Mouse (Mus musculus) CH12.LX (cell line): ENCODE results near the gene Insrr. TPM values are rescaled to one million over a fixed set of nuclear protein-coding genes. Genes with fewer than 3 reads are reported as not detected.

ENCODE experiments used
- DNase-seq: peaks from one replicate; pipeline ENCODE4 v3.0.0-alpha.2; 2013; ENCODE audit errors: extremely low read depth
- H3K27ac ChIP-seq: 2 replicates; pipeline ENCODE4 v1.5.1; 2012; ENCODE audit warnings: low read depth, mild to moderate bottlenecking, control low read depth, moderate library complexity; ENCODE audit not compliant: insufficient read depth
- H3K27me3 ChIP-seq: replicated peaks from 2 replicates; pipeline ENCODE3; 2012; ENCODE audit warnings: inconsistent platforms
- H3K36me3 ChIP-seq, 2 experiments: replicated peaks in 1 of 2; 2 replicates each; pipeline versions ENCODE3 to v1.6.1; 2012; ENCODE audit warnings: inconsistent platforms in 1 of 2, low read length in 1 of 2, mild to moderate bottlenecking in 1 of 2, mixed read lengths in 1 of 2, moderate library complexity in 1 of 2; ENCODE audit not compliant: control insufficient read depth in 1 of 2, insufficient read depth in 1 of 2
- H3K4me1 ChIP-seq, 2 experiments: 2 replicates each; pipeline ENCODE4 v1.6.1; 2012; ENCODE audit warnings: inconsistent platforms in 1 of 2, moderate library complexity in 1 of 2; ENCODE audit not compliant: insufficient read depth in 2 of 2, control insufficient read depth in 1 of 2
- H3K4me2 ChIP-seq: 2 replicates; pipeline ENCODE4 v1.6.1; 2012; ENCODE audit warnings: low read depth, mild to moderate bottlenecking, control low read depth; ENCODE audit not compliant: poor library complexity, insufficient read depth, severe bottlenecking
- H3K4me3 ChIP-seq, 3 experiments: fragments of 150-350 bp in 1 of 3; sonication (generic) in 1 of 3; replicated peaks in 1 of 3; 2 replicates each; pipeline versions ENCODE3 to v1.5.1; 2011 to 2012; ENCODE audit warnings: low read depth in 2 of 3, low read length in 2 of 3, mild to moderate bottlenecking in 2 of 3, moderate library complexity in 2 of 3, control low read depth in 1 of 3, improper control_type of control experiment in 1 of 3, inconsistent platforms in 1 of 3, mixed read lengths in 1 of 3; ENCODE audit not compliant: poor library complexity in 1 of 3
- H3K79me2 ChIP-seq: replicated peaks from 2 replicates; pipeline ENCODE4 v1.6.1; 2012; ENCODE audit warnings: mild to moderate bottlenecking, moderate library complexity; ENCODE audit not compliant: control insufficient read depth, poor library complexity, insufficient read depth, severe bottlenecking; ENCODE audit errors: extremely low read depth
- H3K9ac ChIP-seq: 2 replicates; pipeline ENCODE4 v1.6.1; 2012; ENCODE audit warnings: low read depth, mild to moderate bottlenecking, control low read depth, moderate library complexity; ENCODE audit not compliant: insufficient read depth
- H3K9me3 ChIP-seq: replicated peaks from 2 replicates; pipeline ENCODE3; 2012; ENCODE audit warnings: low read length, inconsistent platforms, mixed read lengths
- BHLHE40 ChIP-seq: IDR thresholded peaks from 2 replicates; pipeline ENCODE4 v1.6.1; 2011; ENCODE audit warnings: mild to moderate bottlenecking, low read depth, low read length, improper control_type of control experiment
- CTCF ChIP-seq, 2 experiments: IDR thresholded peaks in 1 of 2; conservative IDR thresholded peaks in 1 of 2; 2 replicates each; pipeline ENCODE4 v1.5.1; 2011 to 2012; ENCODE audit warnings: low read depth in 2 of 2, low read length in 2 of 2, improper control_type of control experiment in 1 of 2, inconsistent platforms in 1 of 2, mild to moderate bottlenecking in 1 of 2, moderate library complexity in 1 of 2
- GABPA ChIP-seq: IDR thresholded peaks from 2 replicates; pipeline ENCODE4 v1.6.1; 2012; ENCODE audit warnings: low read depth, low read length, improper control_type of control experiment, inconsistent platforms; ENCODE audit not compliant: insufficient replicate concordance
- HCFC1 ChIP-seq: IDR thresholded peaks from 2 replicates; pipeline ENCODE4 v1.6.1; 2012; ENCODE audit warnings: low read depth, mild to moderate bottlenecking, inconsistent platforms, low read length, improper control_type of control experiment
- IRF4 ChIP-seq: IDR thresholded peaks from 2 replicates; pipeline ENCODE4 v1.6.1; 2014; ENCODE audit warnings: low read depth, mild to moderate bottlenecking, inconsistent platforms, low read length, improper control_type of control experiment
- JUN ChIP-seq: IDR thresholded peaks from 2 replicates; pipeline ENCODE4 v1.6.1; 2011; ENCODE audit warnings: low read depth, mild to moderate bottlenecking, low read length, improper control_type of control experiment, moderate library complexity; ENCODE audit not compliant: insufficient read depth
- KAT2A ChIP-seq: IDR thresholded peaks from 2 replicates; pipeline ENCODE4 v1.6.1; 2012; ENCODE audit warnings: low read length, improper control_type of control experiment, inconsistent platforms; ENCODE audit not compliant: insufficient replicate concordance
- MAX ChIP-seq: IDR thresholded peaks from 2 replicates; pipeline ENCODE4 v1.6.1; 2011; ENCODE audit warnings: low read length, improper control_type of control experiment
- MAZ ChIP-seq: IDR thresholded peaks from 2 replicates; pipeline ENCODE4 v1.6.1; 2012; ENCODE audit warnings: low read depth, mild to moderate bottlenecking, inconsistent platforms, low read length, improper control_type of control experiment, moderate library complexity
- MEF2A ChIP-seq: IDR thresholded peaks from 2 replicates; pipeline ENCODE4 v1.6.1; 2014; ENCODE audit warnings: low read depth, mild to moderate bottlenecking, inconsistent platforms, low read length, improper control_type of control experiment, borderline replicate concordance
- MXI1 ChIP-seq: IDR thresholded peaks from 2 replicates; pipeline ENCODE4 v1.6.1; 2011; ENCODE audit warnings: mild to moderate bottlenecking, low read depth, low read length, improper control_type of control experiment
- NRF1 ChIP-seq: IDR thresholded peaks from 2 replicates; pipeline ENCODE4 v1.6.1; 2014; ENCODE audit warnings: low read depth, mild to moderate bottlenecking, inconsistent platforms, low read length, improper control_type of control experiment, moderate library complexity
- RAD21 ChIP-seq: IDR thresholded peaks from 2 replicates; pipeline ENCODE4 v1.6.1; 2011; ENCODE audit warnings: low read depth, mild to moderate bottlenecking, low read length, improper control_type of control experiment, moderate library complexity
- RCOR1 ChIP-seq: conservative IDR thresholded peaks from 2 replicates; pipeline ENCODE4 v1.6.1; 2012; ENCODE audit warnings: low read depth, mild to moderate bottlenecking, inconsistent platforms, low read length, improper control_type of control experiment
- SMC3 ChIP-seq: IDR thresholded peaks from 2 replicates; pipeline ENCODE4 v1.6.1; 2011; ENCODE audit warnings: low read depth, low read length, improper control_type of control experiment
- UBTF ChIP-seq: IDR thresholded peaks from 2 replicates; pipeline ENCODE4 v1.6.1; 2012; ENCODE audit warnings: low read depth, mild to moderate bottlenecking, inconsistent platforms, low read length, improper control_type of control experiment, moderate library complexity
- USF1 ChIP-seq: IDR thresholded peaks from 2 replicates; pipeline ENCODE4 v1.6.1; 2014; ENCODE audit warnings: low read depth, mild to moderate bottlenecking, inconsistent platforms, low read length, improper control_type of control experiment
- USF2 ChIP-seq: conservative IDR thresholded peaks from 2 replicates; pipeline ENCODE4 v1.6.1; 2011; ENCODE audit warnings: low read depth, low read length, improper control_type of control experiment
- ZC3H11A ChIP-seq: IDR thresholded peaks from 2 replicates; pipeline ENCODE4 v1.6.1; 2012; ENCODE audit warnings: low read depth, mild to moderate bottlenecking, inconsistent platforms, low read length, improper control_type of control experiment
- ZKSCAN1 ChIP-seq: IDR thresholded peaks from 2 replicates; pipeline ENCODE4 v1.6.1; 2012; ENCODE audit warnings: low read depth, inconsistent platforms, low read length, improper control_type of control experiment, borderline replicate concordance
- dilution Hi-C: fragments of 300-500 bp; cut with MboI; formaldehyde crosslinking; loops from 2 replicates; pipeline ENCODE4 v1.14.3; 2020; ENCODE audit warnings: low sequenced_read_pairs; ENCODE audit not compliant: extremely low pct_unique_long_range_greater_than_20kb, extremely low pct_ligation_motif_present
- in situ Hi-C: fragments of 300-500 bp; cut with MboI; formaldehyde crosslinking; loops from 3 replicates; pipeline ENCODE4 v1.14.3; 2019; ENCODE audit warnings: low sequenced_read_pairs, low pct_ligation_motif_present, low pct_unique_long_range_greater_than_20kb, mixed read lengths
- polyA plus RNA-seq: library from polyadenylated mRNA; unstranded; fragments of >175 nt; gene quantifications from 2 replicates; pipeline ENCODE4 v1.2.1, GENCODE M21; 2012; ENCODE audit warnings: low read depth; ENCODE audit not compliant: insufficient read length
- total RNA-seq, 2 experiments: library from RNA; depleted of rRNA; stranded (reverse); fragments of 300-350 nt in 1 of 2; fragments of >200 nt in 1 of 2; gene quantifications; 2 replicates each; pipeline ENCODE4 v1.2.3; 2012 to 2014

Gene Insrr
- total and polyA plus RNA-seq, 3 experiments: 0.06 to 0.08 TPM; not detected in 1

DNA sequence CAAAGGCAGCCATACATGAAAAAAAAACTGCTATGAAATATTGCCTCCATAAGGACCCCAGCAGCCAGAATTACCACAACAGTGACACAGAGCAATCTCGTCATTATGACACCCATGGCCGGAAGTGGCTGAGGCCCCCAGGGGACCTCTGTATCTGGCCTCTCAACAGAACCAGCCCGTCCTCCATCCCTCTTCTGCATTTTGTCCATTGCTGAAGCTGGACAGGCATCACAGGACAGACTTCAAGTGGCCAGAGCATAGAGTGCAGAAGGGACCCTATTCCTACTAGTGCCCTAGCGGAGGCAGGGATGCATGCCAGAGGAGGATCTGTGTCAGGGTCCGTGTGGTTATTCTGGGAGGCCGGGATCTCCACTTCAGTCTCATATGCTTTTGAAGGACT lies 19.4 kb downstream of the Insrr start:
- Histone ChIP-seq H3K4me3 (no peak overlapping the region), H3K79me2 (no peaks in the 10 kb centered on the region), H3K9ac (0 out of 2 replicates have a peak overlapping the region, but pooled peaks have one; percentile 2), H3K27ac (no peak overlapping the region), H3K36me3 (no peaks in the 10 kb centered on the region), H3K9me3 (no peaks in the 10 kb centered on the region), H3K27me3 (peaks cover 90% of the 10 kb centered on the region), H3K4me1 (peaks cover 5 to 6% of the 10 kb centered on the region in 2 experiments), H3K4me2 (peak overlapping the region; percentile 41)
- TF ChIP-seq USF1 (no peak), ZC3H11A (no peak), USF2 (no peak), JUN (no peak), NRF1 (no peak), SMC3 (no peak), GABPA (no peak), MAZ (no peak), MEF2A (no peak), CTCF (conservative IDR thresholded peaks at IDR 0.05 in 1 of 2, IDR thresholded peaks at IDR 0.05 in 1 of 2; ENCODE audit: low read depth in 2 of 2, low read length in 2 of 2) (no peak), UBTF (no peak), KAT2A (no peak), RCOR1 (no peak), BHLHE40 (no peak), RAD21 (no peak), IRF4 (no peak), MXI1 (no peak)
- dilution Hi-C loops (no loop called here), in situ Hi-C loops (loop anchor here (5.0 kb wide), 2 partner anchors 34 to 41 kb away; no protein-coding TSS in a partner anchor)
- DNase-seq: no peak

DNA sequence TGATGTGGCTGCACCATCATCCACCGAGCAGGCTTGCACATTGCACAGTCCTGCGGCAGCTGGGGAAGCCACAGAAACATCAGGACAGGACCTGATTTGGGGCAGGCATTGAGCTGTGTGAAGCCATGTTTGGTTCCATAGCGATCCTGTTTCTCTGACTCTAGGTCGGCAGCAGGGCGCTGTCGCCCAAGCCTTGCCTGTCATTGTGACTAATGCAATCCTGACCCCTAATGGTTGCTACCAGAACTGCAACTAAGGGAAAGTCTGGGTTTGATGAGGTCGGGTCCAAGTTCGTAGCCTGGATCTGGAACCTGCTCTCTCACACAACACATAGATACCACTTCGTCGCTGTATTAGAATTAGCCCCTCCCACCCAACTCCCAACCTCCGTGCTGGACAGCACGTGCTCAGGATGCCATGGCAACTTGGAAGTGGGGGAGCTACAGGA lies 19.9 kb downstream of the Insrr start:
- DNase-seq: peak; percentile 88
- Histone ChIP-seq H3K9ac (peak overlapping the region; percentile 2; the same call in 1 of the 2 replicates), H3K4me1 (peaks cover 5 to 6% of the 10 kb centered on the region in 2 experiments), H3K79me2 (no peaks in the 10 kb centered on the region), H3K36me3 (no peaks in the 10 kb centered on the region), H3K4me2 (peak overlapping the region; percentile 41), H3K4me3 (peak overlapping the region in 1 of 3 experiments; percentile 17), H3K9me3 (no peaks in the 10 kb centered on the region), H3K27me3 (peaks cover 88% of the 10 kb centered on the region), H3K27ac (no peak overlapping the region)
- dilution Hi-C loops: no loop called here
- in situ Hi-C loops: loop anchor here (5.0 kb wide), 2 partner anchors 34 to 41 kb away; no protein-coding TSS in a partner anchor
- peak; percentile 96 for TF ChIP-seq RAD21
- TF ChIP-seq ZKSCAN1: no peak
- no peak for TF ChIP-seq HCFC1
- peak; percentile 93 for TF ChIP-seq SMC3
- peak; percentile 67 for TF ChIP-seq ZC3H11A
- TF ChIP-seq MAX: no peak
- peak; percentile 14; the same call in 1 of the 2 replicates for TF ChIP-seq BHLHE40
- peak; percentile 93 to 97 for TF ChIP-seq CTCF (conservative IDR thresholded peaks at IDR 0.05 in 1 of 2, IDR thresholded peaks at IDR 0.05 in 1 of 2; ENCODE audit: low read depth in 2 of 2, low read length in 2 of 2)
